Comparison of ENCODE assay signal across 8 mouse cellular contexts in the genomic region with DNA sequence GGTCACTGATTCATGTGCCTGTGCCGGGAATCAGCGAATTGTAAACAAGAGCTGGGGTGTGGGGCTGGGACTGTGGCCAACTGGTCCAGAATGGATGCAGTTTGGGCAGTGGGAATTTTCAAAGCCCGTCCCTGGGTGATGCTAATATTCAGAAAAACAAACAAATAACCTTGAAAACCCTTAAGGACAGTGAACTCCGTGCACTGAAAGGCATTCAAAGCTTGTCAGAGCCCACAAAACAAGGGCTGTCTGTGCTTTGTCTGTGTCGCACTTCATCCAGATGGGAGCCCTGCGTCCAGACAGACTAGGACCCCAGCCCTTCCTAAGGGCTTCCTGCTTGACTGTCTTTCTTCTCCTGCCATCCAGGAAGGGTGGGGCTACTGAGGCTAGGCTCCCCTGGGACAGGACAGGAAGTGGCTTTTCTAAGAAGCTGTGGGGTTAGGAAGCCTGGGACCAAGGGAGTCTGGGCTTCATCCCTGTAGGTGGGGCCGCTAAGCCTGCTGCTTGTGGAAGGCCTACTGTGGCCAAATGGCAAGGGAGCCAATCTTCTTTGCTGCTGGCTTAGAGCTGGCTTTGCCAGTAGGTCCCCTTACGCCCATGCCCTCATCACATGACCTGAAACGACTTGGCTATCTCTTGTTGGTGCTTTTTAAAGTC. TPM values are rescaled to one million over a fixed set of nuclear protein-coding genes. Genes with fewer than 3 reads are reported as not detected.
DNase-seq lines count a peak whose midpoint lies in the region; ATAC-seq and TF ChIP-seq lines count a peak whose summit lies in the region.

No protein-coding gene starts in this region.

- peak overlapping the region; percentile 98 for H3K27ac ChIP-seq in lung, embryonic 14.5 days (ENCODE audit: low read depth)

- peaks cover 33% of the 10 kb centered on the region for H3K4me1 ChIP-seq in lung, embryonic 14.5 days (ENCODE audit: insufficient read depth)

- H3K27me3 ChIP-seq in lung, embryonic 14.5 days (ENCODE audit: insufficient read depth, low read length), result no peaks in the 10 kb centered on the region

- peaks cover 9% of the 10 kb centered on the region; the same call in 1 of the 2 replicates for H3K36me3 ChIP-seq in lung, embryonic 14.5 days (ENCODE audit: insufficient read depth)

- DNase-seq in spleen, adult 18-20 months, result peak; percentile 56 to 57
- DNase-seq in spleen, adult 12 weeks (ENCODE audit: low spot score), result no peak
- peak; percentile 68 for DNase-seq in embryo, embryonic 10.5 days (ENCODE audit: low spot score)
- peak; percentile 92 for DNase-seq in heart, adult 8-10 months (ENCODE audit: low spot score)
- DNase-seq in kidney, adult 18-20 months, result peak; percentile 75
- DNase-seq in lung, embryonic 14.5 days, result peak; percentile 84
- DNase-seq in skeletal muscle tissue, adult 2 months (ENCODE audit: low read depth, low spot score), result peak; percentile 93

- peak; percentile 64 for ATAC-seq in lung, embryonic 14.5 days (ENCODE audit: insufficient read depth)
- no peak for ATAC-seq in erythroblast, adult 5-6 weeks (replicated peaks; ENCODE audit: low FRiP score, poor library complexity, severe bottlenecking)

- peak overlapping the region; percentile 58 for H3K9ac ChIP-seq in lung, embryonic 14.5 days

- no peaks in the 10 kb centered on the region for H3K9me3 ChIP-seq in lung, embryonic 14.5 days (ENCODE audit: low read depth, low read length)

- TF ChIP-seq CTCF in lung, embryonic 14.5 days (IDR thresholded peaks at IDR 0.05; ENCODE audit: low read depth), result no peak; the same call in 1 of the 2 replicates

- peak overlapping the region; percentile 35 for H3K4me3 ChIP-seq in lung, embryonic 14.5 days (ENCODE audit: low read depth, low read length)

- H3K4me2 ChIP-seq in lung, embryonic 14.5 days, result peak overlapping the region; percentile 75

- 27% methylated on average over 9 of the region's 9 CpGs for WGBS in lung, embryonic 14.5 days

RNA-seq across cellular contexts. Expression of gene Hacl1, which starts 21.6 kb away (rescaled TPM):
- 10 to 100 TPM; 12.2 to 14.6 (median 14.0) TPM for total RNA-seq in heart, adult 8-10 months (2022)
- 9.3 and 10.4 TPM in 2 replicates for polyA plus RNA-seq in lung, embryonic 14.5 days (2014; fragmentation: Nextera tagmentation; extraction: Ambion mirVana)
- total RNA-seq in erythroblast, adult 5-6 weeks (2015; ENCODE audit: low replicate concordance), result 0.58 and 11.5 TPM in 2 replicates
- 11.2 and 18.7 TPM in 2 replicates for total RNA-seq in erythroblast, adult 5-6 weeks (2017; ENCODE audit: low replicate concordance)

RNA-seq across cellular contexts. Expression of gene Btd, which starts 21.9 kb away (rescaled TPM):
- 10 to 100 TPM in 3 of 4 experiments, 1 to 10 TPM in 1; 9.4 to 10.5 (median 10.4) TPM for total RNA-seq in heart, adult 8-10 months (2022)
- 23.1 and 28.9 TPM in 2 replicates for polyA plus RNA-seq in lung, embryonic 14.5 days (2014; fragmentation: Nextera tagmentation; extraction: Ambion mirVana)
- total RNA-seq in erythroblast, adult 5-6 weeks (2015; ENCODE audit: low replicate concordance), result 5.6 and 18.3 TPM in 2 replicates
- 4.5 and 5.3 TPM in 2 replicates for total RNA-seq in erythroblast, adult 5-6 weeks (2017; ENCODE audit: low replicate concordance)

RNA-seq across cellular contexts. Expression of gene Gm49387, which starts 22.0 kb away (rescaled TPM):
- total RNA-seq in heart, adult 8-10 months (2022), result 1 to 10 TPM in 1 of 4 experiments, under 1 TPM in 2, not detected in 1; 0.46 to 1.1 (median 0.75) TPM
- polyA plus RNA-seq in lung, embryonic 14.5 days (2014; fragmentation: Nextera tagmentation; extraction: Ambion mirVana), result 0.18 TPM in 1 of 2 replicates, not detected in the other
- 2.7 TPM in 1 of 2 replicates, not detected in the other for total RNA-seq in erythroblast, adult 5-6 weeks (2015; ENCODE audit: low replicate concordance)
- total RNA-seq in erythroblast, adult 5-6 weeks (2017; ENCODE audit: low replicate concordance), result not detected in 2 replicates
